Mouse (Mus musculus) limb, embryonic 12.5 days (tissue): ENCODE measurements around the gene Chn1. TPM values are rescaled to one million over a fixed set of nuclear protein-coding genes. Genes with fewer than 3 reads are reported as not detected.

Experiments used
- ATAC-seq: fragments of 200-750 bp; cut with Nextera tagmentation; 2 replicates; pipeline ENCODE4 v1.8.0; 2017; ENCODE audit warnings: low read depth, moderate TSS enrichment; ENCODE audit not compliant: insufficient number of reproducible peaks, insufficient read depth, low FRiP score, low TSS enrichment
- H3K27ac ChIP-seq: fragments of 300-500 bp; sonication (generic); 2 replicates; pipeline ENCODE4 v1.5.1; 2016; ENCODE audit warnings: mild to moderate bottlenecking, moderate library complexity
- H3K27me3 ChIP-seq: fragments of 300-500 bp; sonication (generic); 2 replicates; pipeline ENCODE4 v1.6.1; 2016; ENCODE audit warnings: mild to moderate bottlenecking, moderate library complexity
- H3K36me3 ChIP-seq: fragments of 300-500 bp; sonication (generic); 2 replicates; pipeline ENCODE4 v1.6.1; 2016; ENCODE audit warnings: mild to moderate bottlenecking, moderate library complexity
- H3K4me1 ChIP-seq: fragments of 300-500 bp; sonication (generic); replicated peaks from 2 replicates; pipeline ENCODE4 v1.6.1; 2016
- H3K4me2 ChIP-seq: fragments of 300-500 bp; sonication (generic); 2 replicates; pipeline ENCODE4 v1.6.1; 2016; ENCODE audit warnings: mild to moderate bottlenecking, moderate library complexity
- H3K4me3 ChIP-seq: fragments of 300-500 bp; sonication (generic); replicated peaks from 2 replicates; pipeline ENCODE4 v1.5.1; 2016; ENCODE audit warnings: mild to moderate bottlenecking
- H3K9ac ChIP-seq: fragments of 300-500 bp; sonication (generic); replicated peaks from 2 replicates; pipeline ENCODE4 v1.6.1; 2016; ENCODE audit warnings: mild to moderate bottlenecking, moderate library complexity
- H3K9me3 ChIP-seq: fragments of 300-500 bp; sonication (generic); 2 replicates; pipeline ENCODE4 v1.6.1; 2016; ENCODE audit warnings: mild to moderate bottlenecking, moderate library complexity
- WGBS: fragments of 180-500 bp; shearing (Covaris S2); methylation state at CpG from one replicate; pipeline ENCODE4 v1.1.7; 2016; 5-methylcytosine and 5-hydroxymethylcytosine counted together
- polyA plus RNA-seq: library from polyadenylated mRNA; unstranded; fragments of >200 nt; fragmentation: Nextera tagmentation; extraction: Ambion mirVana; gene quantifications from 2 replicates; pipeline ENCODE4 v1.2.1, GENCODE M21; 2016

Chn1 gene
- polyA plus RNA-seq, 1 experiment from 2014 or later: 41.9 TPM

- 90% methylated on average over 1 of the region's 1 CpGs for WGBS
- no peak overlapping the region for H3K27ac ChIP-seq
- no peaks in the 10 kb centered on the region for H3K9me3 ChIP-seq
- no peaks in the 10 kb centered on the region for H3K4me1 ChIP-seq
- H3K4me2 ChIP-seq: no peak overlapping the region
- no peak for ATAC-seq
- no peaks in the 10 kb centered on the region for H3K27me3 ChIP-seq
- no peak overlapping the region for H3K4me3 ChIP-seq
- no peak overlapping the region for H3K9ac ChIP-seq
- no peaks in the 10 kb centered on the region for H3K36me3 ChIP-seq
These were observed 28.8 kb downstream of the Chn1 start for GRCm38 (mm10) chr2:73746375-73746770.

GRCm38 (mm10) chr2:73745647-73746374 is 29.3 kb downstream of the Chn1 start:
- Histone ChIP-seq H3K9ac (no peak overlapping the region), H3K27me3 (no peaks in the 10 kb centered on the region), H3K4me1 (no peaks in the 10 kb centered on the region), H3K9me3 (no peaks in the 10 kb centered on the region), H3K36me3 (no peaks in the 10 kb centered on the region), H3K27ac (no peak overlapping the region), H3K4me2 (no peak overlapping the region), H3K4me3 (no peak overlapping the region)
- 60% methylated on average over 3 of the region's 3 CpGs for WGBS
- no peak for ATAC-seq

- Histone ChIP-seq H3K9me3 (no peaks in the 10 kb centered on the region), H3K4me3 (no peak overlapping the region), H3K36me3 (no peaks in the 10 kb centered on the region), H3K4me2 (no peak overlapping the region), H3K4me1 (0 out of 2 replicates have a peak, but pooled peaks cover 3% of the 10 kb centered on the region), H3K27ac (no peak overlapping the region), H3K27me3 (no peaks in the 10 kb centered on the region), H3K9ac (no peak overlapping the region)
- no peak for ATAC-seq
- WGBS: 84% methylated on average over 3 of the region's 3 CpGs
These were observed 33.9 kb downstream of the Chn1 start for GRCm38 (mm10) chr2:73741286-73741685.

- Histone ChIP-seq H3K4me3 (no peak overlapping the region), H3K9me3 (no peaks in the 10 kb centered on the region), H3K4me2 (no peak overlapping the region), H3K27ac (no peak overlapping the region), H3K9ac (no peak overlapping the region), H3K36me3 (no peaks in the 10 kb centered on the region), H3K27me3 (no peaks in the 10 kb centered on the region), H3K4me1 (peaks cover 13% of the 10 kb centered on the region)
- ATAC-seq: no peak
- WGBS: 85% methylated on average over 2 of the region's 2 CpGs
These were observed 47.3 kb downstream of the Chn1 start for GRCm38 (mm10) chr2:73727868-73728267.

- no peak overlapping the region for H3K4me2 ChIP-seq
- H3K27ac ChIP-seq: no peak overlapping the region
- WGBS: 42% methylated on average over 3 of the region's 3 CpGs
- ATAC-seq: no peak
- no peaks in the 10 kb centered on the region for H3K27me3 ChIP-seq
- H3K4me3 ChIP-seq: no peak overlapping the region
- no peaks in the 10 kb centered on the region for H3K36me3 ChIP-seq
- H3K9me3 ChIP-seq: no peaks in the 10 kb centered on the region
- no peak overlapping the region for H3K9ac ChIP-seq
- H3K4me1 ChIP-seq: peaks cover 25% of the 10 kb centered on the region
These were observed 50.2 kb downstream of the Chn1 start for GRCm38 (mm10) chr2:73724934-73725333.

- no peak overlapping the region for H3K4me2 ChIP-seq
- ATAC-seq: no peak
- peaks cover 25% of the 10 kb centered on the region for H3K4me1 ChIP-seq
- no peaks in the 10 kb centered on the region for H3K27me3 ChIP-seq
- no peak overlapping the region for H3K9ac ChIP-seq
- no peaks in the 10 kb centered on the region for H3K36me3 ChIP-seq
- 22% methylated on average over 4 of the region's 4 CpGs for WGBS
- H3K27ac ChIP-seq: no peak overlapping the region
- no peak overlapping the region for H3K4me3 ChIP-seq
- no peaks in the 10 kb centered on the region for H3K9me3 ChIP-seq
These were observed 53.3 kb downstream of the Chn1 start for GRCm38 (mm10) chr2:73721821-73722220.

- H3K4me2 ChIP-seq: no peak overlapping the region
- no peaks in the 10 kb centered on the region for H3K36me3 ChIP-seq
- no peak overlapping the region for H3K9ac ChIP-seq
These were observed 62.7 kb downstream of the Chn1 start for GRCm38 (mm10) chr2:73712481-73712880.

GRCm38 (mm10) chr2:73693045-73693444 is 82.1 kb downstream of the Chn1 start:
- Histone ChIP-seq H3K36me3 (no peaks in the 10 kb centered on the region), H3K9ac (no peak overlapping the region), H3K4me1 (peaks cover 8% of the 10 kb centered on the region), H3K27me3 (no peaks in the 10 kb centered on the region), H3K4me3 (no peak overlapping the region), H3K9me3 (no peaks in the 10 kb centered on the region), H3K27ac (no peak overlapping the region), H3K4me2 (no peak overlapping the region)
- WGBS: 62% methylated on average over 4 of the region's 4 CpGs
- ATAC-seq: no peak

More at GRCm38 (mm10) chr2:73712481-73712880, 62.7 kb downstream of the Chn1 start:
- H3K27me3 ChIP-seq: no peaks in the 10 kb centered on the region
- H3K9me3 ChIP-seq: no peaks in the 10 kb centered on the region
- H3K4me3 ChIP-seq: no peak overlapping the region
- no peak overlapping the region; the same call in 1 of the 2 replicates for H3K27ac ChIP-seq
- no peak for ATAC-seq
- H3K4me1 ChIP-seq: peaks cover 5% of the 10 kb centered on the region; the same call in 1 of the 2 replicates

GRCm38 (mm10) chr2:73690783-73691604 is 84.2 kb downstream of the Chn1 start:
- no peaks in the 10 kb centered on the region for H3K27me3 ChIP-seq
- H3K36me3 ChIP-seq: peaks cover 7% of the 10 kb centered on the region; the same call in 1 of the 2 replicates
- H3K4me3 ChIP-seq: no peak overlapping the region
- WGBS: 71% methylated on average over 6 of the region's 6 CpGs
- H3K4me1 ChIP-seq: peaks cover 8% of the 10 kb centered on the region
- no peak for ATAC-seq
- H3K27ac ChIP-seq: peak overlapping the region; percentile 78
- H3K9me3 ChIP-seq: no peaks in the 10 kb centered on the region
- H3K9ac ChIP-seq: no peak overlapping the region
- H3K4me2 ChIP-seq: no peak overlapping the region

GRCm38 (mm10) chr2:73682500-73682899 is 92.6 kb downstream of the Chn1 start:
- Histone ChIP-seq H3K27ac (peak overlapping the region; percentile 67), H3K27me3 (no peaks in the 10 kb centered on the region), H3K9ac (no peak overlapping the region), H3K4me2 (no peak overlapping the region), H3K4me3 (no peak overlapping the region), H3K36me3 (peaks cover 8% of the 10 kb centered on the region), H3K4me1 (no peaks in the 10 kb centered on the region), H3K9me3 (no peaks in the 10 kb centered on the region)
- 20% methylated on average over 1 of the region's 1 CpGs for WGBS
- no peak for ATAC-seq

- no peak for ATAC-seq
- peaks cover 7% of the 10 kb centered on the region; the same call in 1 of the 2 replicates for H3K36me3 ChIP-seq
- no peak overlapping the region for H3K9ac ChIP-seq
These were observed 94.6 kb downstream of the Chn1 start for GRCm38 (mm10) chr2:73680425-73681027.

More at GRCm38 (mm10) chr2:73680425-73681027, 94.6 kb downstream of the Chn1 start:
- 84% methylated on average over 1 of the region's 1 CpGs for WGBS
- Histone ChIP-seq H3K27ac (no peak overlapping the region), H3K9me3 (no peaks in the 10 kb centered on the region), H3K4me2 (no peak overlapping the region), H3K27me3 (no peaks in the 10 kb centered on the region), H3K4me1 (no peaks in the 10 kb centered on the region), H3K4me3 (no peak overlapping the region)
